Mouse (Mus musculus) lung, embryonic 14.5 days (tissue): Measurements from ENCODE around the gene Dse. TPM values are rescaled to one million over a fixed set of nuclear protein-coding genes. Genes with fewer than 3 reads are reported as not detected.

Experiments
- ATAC-seq: fragments of 200-750 bp; cut with Nextera tagmentation; 2 replicates; pipeline ENCODE4 v1.8.0; 2017; ENCODE audit warnings: mild to moderate bottlenecking, moderate TSS enrichment, moderate library complexity; ENCODE audit not compliant: insufficient read depth
- DNase-seq: peaks from one replicate; pipeline ENCODE4 v3.0.0-alpha.2; 2015
- H3K27ac ChIP-seq: fragments of 300-500 bp; sonication (generic); 2 replicates; pipeline ENCODE4 v1.5.1; 2014; ENCODE audit warnings: low read depth, mild to moderate bottlenecking, moderate library complexity
- H3K27me3 ChIP-seq: fragments of 300-500 bp; sonication (generic); 2 replicates; pipeline ENCODE4 v1.6.1; 2014; ENCODE audit warnings: low read length, control low read depth; ENCODE audit not compliant: insufficient read depth
- H3K36me3 ChIP-seq: fragments of 300-500 bp; sonication (generic); 2 replicates; pipeline ENCODE4 v1.6.1; 2014; ENCODE audit warnings: control low read depth; ENCODE audit not compliant: insufficient read depth
- H3K4me1 ChIP-seq: fragments of 300-500 bp; sonication (generic); 2 replicates; pipeline ENCODE4 v1.6.1; 2014; ENCODE audit warnings: antibody characterized with exemption, control low read depth; ENCODE audit not compliant: insufficient read depth
- H3K4me2 ChIP-seq: fragments of 300-500 bp; sonication (generic); 2 replicates; pipeline ENCODE4 v1.6.1; 2014; ENCODE audit warnings: mild to moderate bottlenecking
- H3K4me3 ChIP-seq: fragments of 300-500 bp; sonication (generic); 2 replicates; pipeline ENCODE4 v1.5.1; 2014; ENCODE audit warnings: low read depth, low read length
- H3K9ac ChIP-seq: fragments of 300-500 bp; sonication (generic); 2 replicates; pipeline ENCODE4 v1.6.1; 2014
- H3K9me3 ChIP-seq: fragments of 300-500 bp; sonication (generic); 2 replicates; pipeline ENCODE4 v1.6.1; 2016; ENCODE audit warnings: low read depth, low read length, control low read depth
- CTCF ChIP-seq: IDR thresholded peaks from 2 replicates; pipeline ENCODE4 v1.5.1; 2016; ENCODE audit warnings: antibody characterized with exemption, low read depth
- WGBS: fragments of 180-500 bp; shearing (Covaris S2); extraction: QIAGEN DNeasy Blood & Tissue Kit; methylation state at CpG from one replicate; pipeline ENCODE4 v1.1.7; 2014; 5-methylcytosine and 5-hydroxymethylcytosine counted together
- polyA plus RNA-seq: library from polyadenylated mRNA; unstranded; fragments of >200 nt; fragmentation: Nextera tagmentation; extraction: Ambion mirVana; gene quantifications from 2 replicates; pipeline ENCODE4 v1.2.1, GENCODE M21; 2014

Dse gene
- polyA plus RNA-seq, 1 experiment from 2014 or later = 41.4 TPM

- Histone ChIP-seq H3K4me3 (no peak overlapping the region), H3K9ac (no peak overlapping the region), H3K4me2 (no peak overlapping the region), H3K27me3 (no peaks in the 10 kb centered on the region), H3K27ac (no peak overlapping the region), H3K9me3 (no peaks in the 10 kb centered on the region), H3K4me1 (0 out of 2 replicates have a peak, but pooled peaks cover 4% of the 10 kb centered on the region), H3K36me3 (no peaks in the 10 kb centered on the region)
- ATAC-seq = no peak
- TF ChIP-seq CTCF = no peak
- 77% methylated on average over 1 of the region's 1 CpGs for WGBS
- DNase-seq = no peak
These were observed 6.8 kb downstream of the Dse start for GRCm38 (mm10) chr10:34200689-34201088.

- no peak overlapping the region for H3K4me2 ChIP-seq
These were observed 8.9 kb downstream of the Dse start for GRCm38 (mm10) chr10:34198574-34198973.

GRCm38 (mm10) chr10:34198061-34198460, 9.5 kb downstream of the Dse start:
- no peaks in the 10 kb centered on the region for H3K27me3 ChIP-seq
- WGBS = 23% methylated on average over 3 of the region's 3 CpGs
- no peaks in the 10 kb centered on the region for H3K36me3 ChIP-seq
- H3K9ac ChIP-seq = no peak overlapping the region
- ATAC-seq = peak; percentile 77; the same call in 1 of the 2 replicates
- no peak overlapping the region for H3K4me2 ChIP-seq
- DNase-seq = peak; percentile 56
- H3K4me3 ChIP-seq = no peak overlapping the region
- no peak for TF ChIP-seq CTCF
- H3K9me3 ChIP-seq = no peaks in the 10 kb centered on the region
- H3K4me1 ChIP-seq = peaks cover 9% of the 10 kb centered on the region; the same call in 1 of the 2 replicates
- H3K27ac ChIP-seq = 0 out of 2 replicates have a peak overlapping the region, but pooled peaks have one; percentile 15

More at GRCm38 (mm10) chr10:34198574-34198973, 8.9 kb downstream of the Dse start:
- Histone ChIP-seq H3K36me3 (no peaks in the 10 kb centered on the region), H3K4me3 (no peak overlapping the region), H3K27ac (0 out of 2 replicates have a peak overlapping the region, but pooled peaks have one; percentile 15), H3K27me3 (no peaks in the 10 kb centered on the region), H3K9ac (no peak overlapping the region), H3K9me3 (no peaks in the 10 kb centered on the region), H3K4me1 (peaks cover 9% of the 10 kb centered on the region; the same call in 1 of the 2 replicates)
- DNase-seq (no peak), ATAC-seq (no peak)
- no peak for TF ChIP-seq CTCF
- WGBS = 50% methylated on average over 3 of the region's 3 CpGs

GRCm38 (mm10) chr10:34197269-34197668, 10.2 kb downstream of the Dse start:
- H3K9ac ChIP-seq = no peak overlapping the region
- H3K9me3 ChIP-seq = no peaks in the 10 kb centered on the region
- TF ChIP-seq CTCF = no peak
- no peaks in the 10 kb centered on the region for H3K27me3 ChIP-seq
- H3K4me1 ChIP-seq = peaks cover 9% of the 10 kb centered on the region; the same call in 1 of the 2 replicates
- no peaks in the 10 kb centered on the region for H3K36me3 ChIP-seq
- H3K4me2 ChIP-seq = no peak overlapping the region
- no peak overlapping the region for H3K4me3 ChIP-seq
- H3K27ac ChIP-seq = no peak overlapping the region
- ATAC-seq = no peak
- DNase-seq = no peak
- WGBS = 72% methylated on average over 3 of the region's 3 CpGs

- Histone ChIP-seq H3K4me3 (no peak overlapping the region), H3K27ac (no peak overlapping the region), H3K27me3 (no peaks in the 10 kb centered on the region), H3K4me2 (no peak overlapping the region), H3K9ac (no peak overlapping the region), H3K36me3 (no peaks in the 10 kb centered on the region), H3K4me1 (peaks cover 9% of the 10 kb centered on the region; the same call in 1 of the 2 replicates), H3K9me3 (no peaks in the 10 kb centered on the region)
- WGBS = 32% methylated on average over 2 of the region's 2 CpGs
- ATAC-seq = no peak; the same call in 1 of the 2 replicates
- no peak for TF ChIP-seq CTCF
- peak; percentile 48 for DNase-seq
These were observed 12.6 kb downstream of the Dse start for GRCm38 (mm10) chr10:34194957-34195356.

- Histone ChIP-seq H3K27me3 (no peaks in the 10 kb centered on the region), H3K4me3 (no peak overlapping the region), H3K4me1 (peaks cover 9% of the 10 kb centered on the region; the same call in 1 of the 2 replicates), H3K4me2 (no peak overlapping the region), H3K36me3 (no peaks in the 10 kb centered on the region), H3K9ac (no peak overlapping the region), H3K9me3 (no peaks in the 10 kb centered on the region), H3K27ac (no peak overlapping the region)
- ATAC-seq (no peak), DNase-seq (no peak)
- TF ChIP-seq CTCF = no peak
- 67% methylated on average over 5 of the region's 5 CpGs for WGBS
These were observed 13.0 kb downstream of the Dse start for GRCm38 (mm10) chr10:34194503-34194902.

- Histone ChIP-seq H3K36me3 (peaks cover 14% of the 10 kb centered on the region; the same call in 1 of the 2 replicates), H3K9ac (no peak overlapping the region), H3K27ac (peak overlapping the region; percentile 19; the same call in 1 of the 2 replicates), H3K9me3 (no peaks in the 10 kb centered on the region), H3K27me3 (no peaks in the 10 kb centered on the region), H3K4me2 (no peak overlapping the region), H3K4me1 (0 out of 2 replicates have a peak, but pooled peaks cover 5% of the 10 kb centered on the region), H3K4me3 (no peak overlapping the region)
- ATAC-seq (no peak), DNase-seq (no peak)
- 67% methylated on average over 10 of the region's 10 CpGs for WGBS
- TF ChIP-seq CTCF = no peak
These were observed 20.8 kb downstream of the Dse start for GRCm38 (mm10) chr10:34186571-34187260.
